Mouse (Mus musculus): Measurements from ENCODE around the gene Slc6a16. TPM values are rescaled to one million over a fixed set of nuclear protein-coding genes. Genes with fewer than 3 reads are reported as not detected.

Gene Slc6a16
- polyA plus RNA-seq, 1 experiment from 2014 or later, result 0.16 TPM

- Histone ChIP-seq H3K27ac (replicated peaks; ENCODE audit: low read depth, low read length) (no peak within 1 kb of the TSS), H3K4me3 (replicated peaks; ENCODE audit: low read depth, low read length) (peak within 1 kb of the TSS; percentile 23; the same call in 1 of the 2 replicates), H3K4me1 (ENCODE audit: control insufficient read depth, insufficient read depth, low read length) (no peaks in the 10 kb centered on the region), H3K36me3 (ENCODE audit: control insufficient read depth, insufficient read depth, low read length) (no peaks in the 10 kb centered on the region), H3K9me3 (ENCODE audit: control insufficient read depth, low read length) (no peaks in the 10 kb centered on the region), H3K9ac (replicated peaks; ENCODE audit: low read length) (no peak within 1 kb of the TSS), H3K27me3 (ENCODE audit: control insufficient read depth, insufficient read depth, low read length) (no peaks in the 10 kb centered on the region), H3K4me2 (ENCODE audit: low read length) (peak within 1 kb of the TSS; percentile 51)
- no peak for ATAC-seq (ENCODE audit: low FRiP score, low TSS enrichment)
- DNase-seq, result peak; percentile 37
- WGBS, result 8% methylated on average over 44 of the region's 44 CpGs
Measured at GRCm38 (mm10) chr7:45277136-45277760, 36.4 kb downstream of the Slc6a16 start, which contains the start of gene Slc6a21. TSS of gene Slc6a21 (plus strand) at chr7:45277513.

- no peaks in the 10 kb centered on the region for H3K36me3 ChIP-seq (ENCODE audit: control insufficient read depth, insufficient read depth, low read length)
- WGBS, result 91% methylated on average over 13 of the region's 13 CpGs
- H3K4me3 ChIP-seq (replicated peaks; ENCODE audit: low read depth, low read length), result no peak overlapping the region
- ATAC-seq (ENCODE audit: low FRiP score, low TSS enrichment) (no peak), DNase-seq (no peak)
- H3K9ac ChIP-seq (replicated peaks; ENCODE audit: low read length), result no peak overlapping the region
- no peak overlapping the region for H3K27ac ChIP-seq (replicated peaks; ENCODE audit: low read depth, low read length)
- H3K4me2 ChIP-seq (ENCODE audit: low read length), result no peak overlapping the region
- no peaks in the 10 kb centered on the region for H3K9me3 ChIP-seq (ENCODE audit: control insufficient read depth, low read length)
- no peaks in the 10 kb centered on the region for H3K4me1 ChIP-seq (ENCODE audit: control insufficient read depth, insufficient read depth, low read length)
- H3K27me3 ChIP-seq (ENCODE audit: control insufficient read depth, insufficient read depth, low read length), result no peaks in the 10 kb centered on the region
Measured at GRCm38 (mm10) chr7:45286486-45286885, 45.6 kb downstream of the Slc6a16 start.

GRCm38 (mm10) chr7:45296626-45297025 is 55.7 kb downstream of the Slc6a16 start:
- DNase-seq, result no peak
- no peaks in the 10 kb centered on the region for H3K27me3 ChIP-seq (ENCODE audit: control insufficient read depth, insufficient read depth, low read length)
- H3K9me3 ChIP-seq (ENCODE audit: control insufficient read depth, low read length), result no peaks in the 10 kb centered on the region
- H3K27ac ChIP-seq (replicated peaks; ENCODE audit: low read depth, low read length), result no peak overlapping the region
- H3K36me3 ChIP-seq (ENCODE audit: control insufficient read depth, insufficient read depth, low read length), result no peaks in the 10 kb centered on the region
- H3K4me1 ChIP-seq (ENCODE audit: control insufficient read depth, insufficient read depth, low read length), result 0 out of 2 replicates have a peak, but pooled peaks cover 4% of the 10 kb centered on the region
- no peak for ATAC-seq (ENCODE audit: low FRiP score, low TSS enrichment)
- H3K9ac ChIP-seq (replicated peaks; ENCODE audit: low read length), result no peak overlapping the region
- WGBS, result 89% methylated on average over 1 of the region's 1 CpGs
- H3K4me3 ChIP-seq (replicated peaks; ENCODE audit: low read depth, low read length), result no peak overlapping the region
- no peak overlapping the region for H3K4me2 ChIP-seq (ENCODE audit: low read length)

GRCm38 (mm10) chr7:45297563-45297962 is 56.7 kb downstream of the Slc6a16 start:
- no peak overlapping the region for H3K4me2 ChIP-seq (ENCODE audit: low read length)
- no peak overlapping the region for H3K27ac ChIP-seq (replicated peaks; ENCODE audit: low read depth, low read length)
- H3K4me1 ChIP-seq (ENCODE audit: control insufficient read depth, insufficient read depth, low read length), result 0 out of 2 replicates have a peak, but pooled peaks cover 4% of the 10 kb centered on the region
- 68% methylated on average over 3 of the region's 3 CpGs for WGBS
- DNase-seq (no peak), ATAC-seq (ENCODE audit: low FRiP score, low TSS enrichment) (no peak)
- no peak overlapping the region for H3K4me3 ChIP-seq (replicated peaks; ENCODE audit: low read depth, low read length)
- H3K9me3 ChIP-seq (ENCODE audit: control insufficient read depth, low read length), result no peaks in the 10 kb centered on the region
- no peak overlapping the region for H3K9ac ChIP-seq (replicated peaks; ENCODE audit: low read length)
- no peaks in the 10 kb centered on the region for H3K27me3 ChIP-seq (ENCODE audit: control insufficient read depth, insufficient read depth, low read length)
- no peaks in the 10 kb centered on the region for H3K36me3 ChIP-seq (ENCODE audit: control insufficient read depth, insufficient read depth, low read length)

- H3K9me3 ChIP-seq (ENCODE audit: control insufficient read depth, low read length), result no peaks in the 10 kb centered on the region
- H3K36me3 ChIP-seq (ENCODE audit: control insufficient read depth, insufficient read depth, low read length), result no peaks in the 10 kb centered on the region
- no peaks in the 10 kb centered on the region for H3K27me3 ChIP-seq (ENCODE audit: control insufficient read depth, insufficient read depth, low read length)
- H3K9ac ChIP-seq (replicated peaks; ENCODE audit: low read length), result no peak overlapping the region
- H3K27ac ChIP-seq (replicated peaks; ENCODE audit: low read depth, low read length), result no peak overlapping the region
- H3K4me1 ChIP-seq (ENCODE audit: control insufficient read depth, insufficient read depth, low read length), result peaks cover 8% of the 10 kb centered on the region; the same call in 1 of the 2 replicates
- no peak overlapping the region for H3K4me2 ChIP-seq (ENCODE audit: low read length)
- ATAC-seq (ENCODE audit: low FRiP score, low TSS enrichment) (peak; percentile 62; the same call in 1 of the 2 replicates), DNase-seq (peak; percentile 87)
- 14% methylated on average over 5 of the region's 5 CpGs for WGBS
- no peak overlapping the region for H3K4me3 ChIP-seq (replicated peaks; ENCODE audit: low read depth, low read length)
Measured at GRCm38 (mm10) chr7:45299752-45300151, 58.9 kb downstream of the Slc6a16 start.

- DNase-seq (peak; percentile 83), ATAC-seq (ENCODE audit: low FRiP score, low TSS enrichment) (no peak)
- Histone ChIP-seq H3K9ac (replicated peaks; ENCODE audit: low read length) (0 out of 2 replicates have a peak overlapping the region, but pooled peaks have one; percentile 6), H3K4me2 (ENCODE audit: low read length) (peak overlapping the region; percentile 32), H3K36me3 (ENCODE audit: control insufficient read depth, insufficient read depth, low read length) (no peaks in the 10 kb centered on the region), H3K27me3 (ENCODE audit: control insufficient read depth, insufficient read depth, low read length) (no peaks in the 10 kb centered on the region), H3K4me3 (replicated peaks; ENCODE audit: low read depth, low read length) (no peak overlapping the region), H3K9me3 (ENCODE audit: control insufficient read depth, low read length) (no peaks in the 10 kb centered on the region), H3K27ac (replicated peaks; ENCODE audit: low read depth, low read length) (no peak overlapping the region), H3K4me1 (ENCODE audit: control insufficient read depth, insufficient read depth, low read length) (peaks cover 13% of the 10 kb centered on the region)
- WGBS, result 15% methylated on average over 6 of the region's 6 CpGs
Measured at GRCm38 (mm10) chr7:45300270-45300669, 59.4 kb downstream of the Slc6a16 start.

GRCm38 (mm10) chr7:45302626-45303025 is 61.7 kb downstream of the Slc6a16 start:
- peaks cover 14% of the 10 kb centered on the region for H3K4me1 ChIP-seq (ENCODE audit: control insufficient read depth, insufficient read depth, low read length)
- no peaks in the 10 kb centered on the region for H3K36me3 ChIP-seq (ENCODE audit: control insufficient read depth, insufficient read depth, low read length)
- H3K27me3 ChIP-seq (ENCODE audit: control insufficient read depth, insufficient read depth, low read length), result no peaks in the 10 kb centered on the region
- ATAC-seq (ENCODE audit: low FRiP score, low TSS enrichment) (no peak), DNase-seq (peak; percentile 67)
- no peak overlapping the region for H3K27ac ChIP-seq (replicated peaks; ENCODE audit: low read depth, low read length)
- H3K9me3 ChIP-seq (ENCODE audit: control insufficient read depth, low read length), result no peaks in the 10 kb centered on the region
- H3K9ac ChIP-seq (replicated peaks; ENCODE audit: low read length), result no peak overlapping the region
- 70% methylated on average over 8 of the region's 8 CpGs for WGBS
- H3K4me2 ChIP-seq (ENCODE audit: low read length), result no peak overlapping the region
- no peak overlapping the region for H3K4me3 ChIP-seq (replicated peaks; ENCODE audit: low read depth, low read length)

- ATAC-seq (ENCODE audit: low FRiP score, low TSS enrichment) (peak; percentile 16; the same call in 1 of the 2 replicates), DNase-seq (peak; percentile 27)
Measured at GRCm38 (mm10) chr7:45304869-45305268, 64.0 kb downstream of the Slc6a16 start.

GRCm38 (mm10) chr7:45305275-45305674 is 64.4 kb downstream of the Slc6a16 start:
- under 1% methylated on average over 17 of the region's 17 CpGs for WGBS
- Histone ChIP-seq H3K27me3 (ENCODE audit: control insufficient read depth, insufficient read depth, low read length) (no peaks in the 10 kb centered on the region), H3K9ac (replicated peaks; ENCODE audit: low read length) (no peak overlapping the region; the same call in 1 of the 2 replicates), H3K27ac (replicated peaks; ENCODE audit: low read depth, low read length) (no peak overlapping the region), H3K4me1 (ENCODE audit: control insufficient read depth, insufficient read depth, low read length) (peaks cover 14% of the 10 kb centered on the region), H3K4me3 (replicated peaks; ENCODE audit: low read depth, low read length) (peak overlapping the region; percentile 21; the same call in 1 of the 2 replicates), H3K9me3 (ENCODE audit: control insufficient read depth, low read length) (no peaks in the 10 kb centered on the region), H3K4me2 (ENCODE audit: low read length) (peak overlapping the region; percentile 51), H3K36me3 (ENCODE audit: control insufficient read depth, insufficient read depth, low read length) (no peaks in the 10 kb centered on the region)
- DNase-seq (peak; percentile 82), ATAC-seq (ENCODE audit: low FRiP score, low TSS enrichment) (peak; percentile 58; the same call in 1 of the 2 replicates)

More at GRCm38 (mm10) chr7:45304869-45305268, 64.0 kb downstream of the Slc6a16 start:
- WGBS, result 17% methylated on average over 12 of the region's 13 CpGs
- Histone ChIP-seq H3K4me1 (ENCODE audit: control insufficient read depth, insufficient read depth, low read length) (peaks cover 14% of the 10 kb centered on the region), H3K9me3 (ENCODE audit: control insufficient read depth, low read length) (no peaks in the 10 kb centered on the region), H3K9ac (replicated peaks; ENCODE audit: low read length) (no peak overlapping the region; the same call in 1 of the 2 replicates), H3K27ac (replicated peaks; ENCODE audit: low read depth, low read length) (no peak overlapping the region), H3K4me3 (replicated peaks; ENCODE audit: low read depth, low read length) (peak overlapping the region; percentile 21; the same call in 1 of the 2 replicates), H3K36me3 (ENCODE audit: control insufficient read depth, insufficient read depth, low read length) (no peaks in the 10 kb centered on the region), H3K4me2 (ENCODE audit: low read length) (peak overlapping the region; percentile 51), H3K27me3 (ENCODE audit: control insufficient read depth, insufficient read depth, low read length) (no peaks in the 10 kb centered on the region)
